9 mouse cellular contexts compared by ENCODE assay signal in genomic region chr11:73169231-73169630, GRCm38 (mm10). TPM values are rescaled to one million over a fixed set of nuclear protein-coding genes. Genes with fewer than 3 reads are reported as not detected.
DNase-seq lines count a peak whose midpoint lies in the region; TF ChIP-seq lines count a peak whose summit lies in the region.
"Had no signal": no experiment of that assay in that cellular context is flagged by ENCODE, and none has a peak within 500 bp of the region (broad histone marks: within the 10 kb centered on the region; RNA-seq: fewer than 3 reads in every experiment).

No protein-coding gene starts in this region.

- WGBS in bone marrow, adult 2 months: 45% methylated on average over 4 of the region's 4 CpGs

- TF ChIP-seq CTCF in C2C12 (IDR thresholded peaks at IDR 0.05; ENCODE audit: control insufficient read depth, insufficient read depth, insufficient read length): peak; percentile 34
- peak; percentile 51 for TF ChIP-seq CTCF in bone marrow, adult 2 months (IDR thresholded peaks at IDR 0.05; ENCODE audit: control insufficient read depth, insufficient read depth, low read length)

- no peaks in the 10 kb centered on the region for H3K27me3 ChIP-seq in C2C12 (ENCODE audit: control insufficient read depth, insufficient read depth, insufficient read length)
- H3K27me3 ChIP-seq: lung, embryonic 15.5 days had no signal

- H3K27ac ChIP-seq in bone marrow, adult 2 months (ENCODE audit: control insufficient read depth, insufficient read depth, low read depth, low read length, poor library complexity): no peak overlapping the region
- H3K27ac ChIP-seq: lung, embryonic 15.5 days had no signal

- DNase-seq in cerebellum, postnatal 14 days: peak; percentile 74 to 82
- DNase-seq in cerebellum, adult 9-11 months: no peak
- peak; percentile 60 for DNase-seq in gastrocnemius, postnatal 14 days
- DNase-seq in layer of hippocampus, adult 8-10 months (ENCODE audit: low spot score in 2 of 2): peak; percentile 39 to 66
- peak; percentile 84 for DNase-seq in lung, postnatal 36 days
- peak; percentile 19 to 25 for DNase-seq in right cerebral cortex, postnatal 36 days (ENCODE audit: low spot score in 2 of 2)

- no peak overlapping the region for H3K4me3 ChIP-seq in C2C12 (ENCODE audit: insufficient read depth, poor library complexity, severe bottlenecking)
- H3K4me3 ChIP-seq in bone marrow, adult 2 months (replicated peaks; ENCODE audit: control insufficient read depth, low read depth, low read length): no peak overlapping the region
- H3K4me3 ChIP-seq: lung, embryonic 15.5 days had no signal

- no peak for TF ChIP-seq POLR2A in bone marrow, adult 2 months (IDR thresholded peaks at IDR 0.05; ENCODE audit: borderline replicate concordance, control insufficient read depth, low read depth, low read length)

- H3K36me3 ChIP-seq in C2C12 (ENCODE audit: control insufficient read depth, insufficient read depth): peaks cover 22% of the 10 kb centered on the region

- intact Hi-C loops in gastrocnemius, postnatal 14 days (cut with DNase I; ENCODE audit: low total_unique reads): no loop called here

- no peaks in the 10 kb centered on the region for H3K4me1 ChIP-seq in bone marrow, adult 2 months (ENCODE audit: control insufficient read depth, insufficient read depth, low read length)

- peaks cover 25% of the 10 kb centered on the region for H3K79me3 ChIP-seq in C2C12 (ENCODE audit: low read depth)

- H3ac ChIP-seq in C2C12 (ENCODE audit: control insufficient read depth, insufficient read length, low read depth): no peak overlapping the region

- peaks cover 33% of the 10 kb centered on the region for H3K79me2 ChIP-seq in C2C12 (ENCODE audit: control insufficient read depth, insufficient read depth)

TF ChIP-seq in C2C12, 6 proteins besides CTCF, POLR2A, EP300 and RAD21:
- TF ChIP-seq FOSL1 (IDR thresholded peaks at IDR 0.05; ENCODE audit: insufficient read depth, low read length, poor library complexity, severe bottlenecking) (no peak), MAX (IDR thresholded peaks at IDR 0.05) (no peak), USF1 (IDR thresholded peaks at IDR 0.05; ENCODE audit: low read depth) (no peak), CEBPB (IDR thresholded peaks at IDR 0.05; ENCODE audit: low read depth) (no peak), MYOG (IDR thresholded peaks at IDR 0.05; ENCODE audit: control insufficient read depth, extremely low read depth, insufficient read length) (no peak), MYOD1 (IDR thresholded peaks at IDR 0.05; ENCODE audit: control insufficient read depth, insufficient read length, low read depth) (no peak)

RNA-seq across cellular contexts. Expression of gene Emc6, which starts 7.6 kb away (rescaled TPM):
- 71.6 TPM for polyA plus RNA-seq in C2C12 (2012; fragmentation: generic; extraction: Trizol)
- polyA plus RNA-seq in bone marrow, adult 2 months (2011; ENCODE audit: insufficient read depth, insufficient read length, low replicate concordance, missing spikeins): 34.9 and 46.1 TPM in 2 replicates
- 10 to 100 TPM; 66.9 to 77.6 TPM for total RNA-seq in gastrocnemius, postnatal 14 days (2021)
- 10 to 100 TPM; 39.6 to 49.2 (median 44.0) TPM for total RNA-seq in layer of hippocampus, adult 8-10 months (2022)

RNA-seq across cellular contexts. Expression of gene Tax1bp3, which starts 7.7 kb away (rescaled TPM):
- 159 TPM for polyA plus RNA-seq in C2C12 (2012; fragmentation: generic; extraction: Trizol)
- 5.4 and 9.9 TPM in 2 replicates for polyA plus RNA-seq in bone marrow, adult 2 months (2011; ENCODE audit: insufficient read depth, insufficient read length, low replicate concordance, missing spikeins)
- total RNA-seq in gastrocnemius, postnatal 14 days (2021): 10 to 100 TPM; 18.9 to 21.7 TPM
- total RNA-seq in layer of hippocampus, adult 8-10 months (2022): 10 to 100 TPM in 2 of 4 experiments, 1 to 10 TPM in 2; 7.9 to 13.1 (median 10.5) TPM

RNA-seq across cellular contexts. Expression of gene P2rx5, which starts 9.0 kb away (rescaled TPM):
- polyA plus RNA-seq in C2C12 (2012; fragmentation: generic; extraction: Trizol): 1.0 TPM
- polyA plus RNA-seq in bone marrow, adult 2 months (2011; ENCODE audit: insufficient read depth, insufficient read length, low replicate concordance, missing spikeins): 0.85 TPM in 1 of 2 replicates, not detected in the other
- 1 to 10 TPM; 6.9 to 7.5 TPM for total RNA-seq in gastrocnemius, postnatal 14 days (2021)
- 1 to 10 TPM; 1.7 to 4.1 (median 2.8) TPM for total RNA-seq in layer of hippocampus, adult 8-10 months (2022)

RNA-seq across cellular contexts. Expression of gene Ctns, which starts 29.6 kb away (rescaled TPM):
- polyA plus RNA-seq in C2C12 (2012; fragmentation: generic; extraction: Trizol): 4.2 TPM
- 9.3 and 10.2 TPM in 2 replicates for polyA plus RNA-seq in bone marrow, adult 2 months (2011; ENCODE audit: insufficient read depth, insufficient read length, low replicate concordance, missing spikeins)
- 1 to 10 TPM; 8.3 to 8.8 TPM for total RNA-seq in gastrocnemius, postnatal 14 days (2021)
- 10 to 100 TPM; 19.0 to 30.4 (median 24.5) TPM for total RNA-seq in layer of hippocampus, adult 8-10 months (2022)

RNA-seq across cellular contexts. Expression of gene Shpk, which starts 30.0 kb away (rescaled TPM):
- polyA plus RNA-seq in C2C12 (2012; fragmentation: generic; extraction: Trizol): 0.28 TPM
- 0.81 and 1.4 TPM in 2 replicates for polyA plus RNA-seq in bone marrow, adult 2 months (2011; ENCODE audit: insufficient read depth, insufficient read length, low replicate concordance, missing spikeins)
- total RNA-seq in gastrocnemius, postnatal 14 days (2021): 1 to 10 TPM; 1.3 to 1.7 TPM
- total RNA-seq in layer of hippocampus, adult 8-10 months (2022): 1 to 10 TPM; 3.3 to 5.1 (median 4.2) TPM
